Mouse (Mus musculus): ENCODE data around the gene Smg7. TPM values are rescaled to one million over a fixed set of nuclear protein-coding genes. Genes with fewer than 3 reads are reported as not detected.

The Smg7 gene
- polyA plus RNA-seq, 1 experiment: 53.7 TPM

GRCm38 (mm10) chr1:152820911-152821695 is 81.3 kb downstream of the Smg7 start:
- DNase-seq (ENCODE audit: low read depth): no peak

DNA sequence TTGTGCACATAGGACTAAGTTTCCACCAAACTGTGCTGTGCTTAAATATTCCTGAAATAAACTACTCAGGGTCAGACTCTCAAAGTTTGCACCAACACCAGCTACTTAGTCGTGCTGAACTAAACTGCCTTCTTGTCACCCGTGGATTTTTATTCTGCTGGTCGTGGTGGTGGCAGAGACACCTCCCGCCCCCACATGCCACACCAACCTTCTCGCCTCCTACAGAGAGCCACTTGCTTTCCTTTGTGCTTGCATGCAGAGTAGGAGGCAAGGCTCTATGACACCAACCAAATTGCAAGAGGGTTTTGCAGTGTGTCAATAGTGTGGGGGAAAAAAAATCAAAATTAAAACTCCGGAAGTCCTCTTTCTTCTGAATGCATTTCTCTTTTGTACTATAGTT is 82.9 kb downstream of the Smg7 start:
- TF ChIP-seq POLR2A (IDR thresholded peaks at IDR 0.05; ENCODE audit: borderline replicate concordance, extremely low read depth, insufficient read depth, insufficient read length, poor library complexity, severe bottlenecking) (no peak), CTCF (IDR thresholded peaks at IDR 0.05; ENCODE audit: borderline replicate concordance, extremely low read depth, insufficient read depth, insufficient read length) (no peak)
- no peak for DNase-seq (ENCODE audit: low read depth)

More at GRCm38 (mm10) chr1:152820911-152821695, 81.3 kb downstream of the Smg7 start:
- no peak for TF ChIP-seq CTCF (IDR thresholded peaks at IDR 0.05; ENCODE audit: borderline replicate concordance, extremely low read depth, insufficient read depth, insufficient read length)
- no peak for TF ChIP-seq POLR2A (IDR thresholded peaks at IDR 0.05; ENCODE audit: borderline replicate concordance, extremely low read depth, insufficient read depth, insufficient read length, poor library complexity, severe bottlenecking)

DNA sequence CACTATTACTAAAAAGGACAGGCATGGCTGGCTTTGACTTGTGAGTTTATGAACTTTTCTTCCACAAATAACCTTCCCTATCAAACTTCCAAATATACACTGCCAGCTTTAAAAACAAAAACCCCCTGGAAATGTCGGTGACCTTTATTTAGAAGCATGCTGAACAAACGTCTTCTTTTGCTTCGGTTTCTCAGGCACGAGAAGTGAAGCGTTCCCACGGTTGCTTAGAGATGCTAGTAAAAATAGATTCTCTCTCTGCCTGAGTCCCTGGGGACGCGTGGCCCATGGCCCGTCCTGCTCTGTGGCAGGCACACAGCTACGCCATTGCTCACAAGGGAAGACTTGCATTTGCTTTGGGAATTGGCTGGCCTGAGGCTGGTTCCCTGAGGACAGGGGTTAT is 84.7 kb downstream of the Smg7 start:
- peak; percentile 74 for DNase-seq (ENCODE audit: low read depth)

GRCm38 (mm10) chr1:152817027-152817769 is 85.2 kb downstream of the Smg7 start:
- TF ChIP-seq CTCF (IDR thresholded peaks at IDR 0.05; ENCODE audit: borderline replicate concordance, extremely low read depth, insufficient read depth, insufficient read length) (no peak), POLR2A (IDR thresholded peaks at IDR 0.05; ENCODE audit: borderline replicate concordance, extremely low read depth, insufficient read depth, insufficient read length, poor library complexity, severe bottlenecking) (no peak)
- peak; percentile 86 for DNase-seq (ENCODE audit: low read depth)

More for the DNA sequence above, 84.7 kb downstream of the Smg7 start:
- TF ChIP-seq POLR2A (IDR thresholded peaks at IDR 0.05; ENCODE audit: borderline replicate concordance, extremely low read depth, insufficient read depth, insufficient read length, poor library complexity, severe bottlenecking) (no peak), CTCF (IDR thresholded peaks at IDR 0.05; ENCODE audit: borderline replicate concordance, extremely low read depth, insufficient read depth, insufficient read length) (no peak)

GRCm38 (mm10) chr1:152815265-152815701 is 87.2 kb downstream of the Smg7 start:
- TF ChIP-seq CTCF (IDR thresholded peaks at IDR 0.05; ENCODE audit: borderline replicate concordance, extremely low read depth, insufficient read depth, insufficient read length) (peak; percentile 54), POLR2A (IDR thresholded peaks at IDR 0.05; ENCODE audit: borderline replicate concordance, extremely low read depth, insufficient read depth, insufficient read length, poor library complexity, severe bottlenecking) (no peak)

DNA sequence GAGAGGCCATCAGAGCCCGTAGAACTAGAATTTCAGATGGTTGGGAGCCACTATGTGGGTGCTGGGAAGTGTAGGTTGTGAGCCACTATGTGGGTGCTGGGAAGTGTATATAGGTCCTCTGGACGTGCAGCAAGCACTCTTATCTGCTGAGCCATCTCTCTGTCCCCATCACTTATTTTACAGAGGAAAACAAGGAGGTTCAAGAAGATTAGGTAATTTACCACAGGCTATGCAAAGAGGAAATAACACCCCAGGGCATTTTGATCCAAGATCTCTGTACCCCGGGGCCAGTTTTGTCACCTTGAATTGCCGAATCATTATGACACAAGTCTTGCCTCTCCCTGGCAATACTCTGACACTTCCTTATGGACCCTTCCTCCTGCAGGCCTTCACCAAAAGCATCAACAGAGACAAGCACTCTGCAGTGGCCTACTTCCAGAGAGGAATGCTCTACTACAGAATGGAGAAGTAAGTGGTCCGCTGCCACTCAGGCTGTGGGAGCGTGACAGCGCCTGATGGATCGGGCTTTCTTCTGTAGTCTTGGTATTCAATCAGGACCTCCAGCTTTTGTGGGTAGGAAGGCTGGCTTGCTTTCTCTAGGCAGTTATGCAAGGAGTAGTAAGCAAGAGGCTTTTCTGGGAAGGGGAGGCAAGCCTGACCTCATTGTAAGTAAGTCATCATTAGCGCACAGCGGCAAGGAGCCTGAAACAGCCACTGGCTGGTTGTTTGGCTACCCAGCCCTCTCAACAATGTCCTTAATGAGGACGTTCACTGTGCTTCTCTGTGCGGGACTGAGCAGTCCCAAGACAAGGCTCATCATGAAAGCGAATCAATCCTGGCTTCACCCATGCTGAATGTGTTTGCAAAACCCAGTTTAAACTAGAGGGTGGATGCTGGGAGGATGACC is 91.7 kb downstream of the Smg7 start:
- DNase-seq (ENCODE audit: low read depth): peak; percentile 76
- TF ChIP-seq POLR2A (IDR thresholded peaks at IDR 0.05; ENCODE audit: borderline replicate concordance, extremely low read depth, insufficient read depth, insufficient read length, poor library complexity, severe bottlenecking) (no peak), CTCF (IDR thresholded peaks at IDR 0.05; ENCODE audit: borderline replicate concordance, extremely low read depth, insufficient read depth, insufficient read length) (no peak)

More at GRCm38 (mm10) chr1:152815265-152815701, 87.2 kb downstream of the Smg7 start:
- peak; percentile 93 for DNase-seq (ENCODE audit: low read depth)

GRCm38 (mm10) chr1:152809541-152810252 is 92.7 kb downstream of the Smg7 start:
- DNase-seq (ENCODE audit: low read depth): peak; percentile 26
- TF ChIP-seq POLR2A (IDR thresholded peaks at IDR 0.05; ENCODE audit: borderline replicate concordance, extremely low read depth, insufficient read depth, insufficient read length, poor library complexity, severe bottlenecking) (no peak), CTCF (IDR thresholded peaks at IDR 0.05; ENCODE audit: borderline replicate concordance, extremely low read depth, insufficient read depth, insufficient read length) (no peak)

DNA sequence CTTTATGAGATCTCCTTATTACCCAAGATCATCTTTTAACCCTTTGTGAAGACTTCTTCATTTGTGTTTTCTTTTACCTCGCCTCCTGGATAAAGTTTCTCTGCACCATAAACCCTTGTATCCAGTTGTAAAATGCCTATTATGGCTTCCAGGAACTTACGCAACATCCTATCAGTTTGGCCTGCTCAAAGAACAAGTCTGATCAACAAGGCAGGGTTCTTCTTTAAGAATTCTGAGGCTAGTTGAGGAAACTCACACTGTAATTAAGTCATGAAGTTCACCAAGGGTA is 94.1 kb downstream of the Smg7 start:
- DNase-seq (ENCODE audit: low read depth): no peak
- TF ChIP-seq POLR2A (IDR thresholded peaks at IDR 0.05; ENCODE audit: borderline replicate concordance, extremely low read depth, insufficient read depth, insufficient read length, poor library complexity, severe bottlenecking) (no peak), CTCF (IDR thresholded peaks at IDR 0.05; ENCODE audit: borderline replicate concordance, extremely low read depth, insufficient read depth, insufficient read length) (no peak)

DNA sequence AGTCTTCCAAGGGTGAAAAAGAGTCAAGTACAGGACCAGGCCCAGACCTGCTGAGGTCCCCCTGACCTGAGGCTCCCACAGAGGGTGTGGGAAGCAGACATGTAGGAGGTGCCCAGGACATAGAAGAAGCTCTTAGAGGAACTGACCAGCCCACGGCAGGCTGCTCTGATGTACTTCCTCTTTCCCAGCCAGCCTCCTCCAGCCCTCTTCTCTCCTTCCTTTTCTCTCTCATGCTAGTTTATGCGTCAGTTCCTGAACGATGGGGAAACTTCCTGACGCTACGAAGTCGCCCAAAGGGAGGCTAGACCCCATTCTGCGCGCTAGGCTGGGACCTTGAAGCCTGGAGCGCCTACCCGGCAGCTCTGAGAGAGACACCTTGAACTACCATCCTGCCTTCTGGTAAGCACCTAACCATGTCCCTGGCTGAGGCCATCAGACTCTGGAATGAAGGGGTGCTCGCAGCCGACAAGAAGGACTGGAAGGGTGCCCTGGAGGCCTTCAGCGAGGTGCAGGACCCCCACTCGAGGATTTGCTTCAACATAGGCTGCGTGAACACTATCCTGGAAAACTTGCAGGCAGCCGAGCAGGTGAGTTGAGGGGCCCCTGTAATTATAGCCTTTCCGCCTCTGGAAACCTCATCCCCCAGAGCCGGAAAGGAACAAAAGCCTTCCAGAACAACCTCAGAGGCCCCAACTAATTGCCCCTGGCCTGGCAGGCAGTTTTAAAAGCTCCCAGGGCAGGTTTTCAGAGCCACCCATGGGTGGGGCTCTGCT is 94.6 kb downstream of the Smg7 start:
- DNase-seq (ENCODE audit: low read depth): no peak
- TF ChIP-seq CTCF (IDR thresholded peaks at IDR 0.05; ENCODE audit: borderline replicate concordance, extremely low read depth, insufficient read depth, insufficient read length) (no peak), POLR2A (IDR thresholded peaks at IDR 0.05; ENCODE audit: borderline replicate concordance, extremely low read depth, insufficient read depth, insufficient read length, poor library complexity, severe bottlenecking) (no peak)

GRCm38 (mm10) chr1:152804907-152805306 is 97.5 kb downstream of the Smg7 start:
- no peak for DNase-seq (ENCODE audit: low read depth)
- no peak for TF ChIP-seq CTCF (IDR thresholded peaks at IDR 0.05; ENCODE audit: borderline replicate concordance, extremely low read depth, insufficient read depth, insufficient read length)
- TF ChIP-seq POLR2A (IDR thresholded peaks at IDR 0.05; ENCODE audit: borderline replicate concordance, extremely low read depth, insufficient read depth, insufficient read length, poor library complexity, severe bottlenecking): no peak
